Mouse (Mus musculus): ENCODE measurements at regions not wholly inside any gene's neighbourhood (a gene's known extent, or its start where the extent isn't known, plus 50 kb on each side); places are given as distances from the start of the nearest gene placed in this dataset.

DNA sequence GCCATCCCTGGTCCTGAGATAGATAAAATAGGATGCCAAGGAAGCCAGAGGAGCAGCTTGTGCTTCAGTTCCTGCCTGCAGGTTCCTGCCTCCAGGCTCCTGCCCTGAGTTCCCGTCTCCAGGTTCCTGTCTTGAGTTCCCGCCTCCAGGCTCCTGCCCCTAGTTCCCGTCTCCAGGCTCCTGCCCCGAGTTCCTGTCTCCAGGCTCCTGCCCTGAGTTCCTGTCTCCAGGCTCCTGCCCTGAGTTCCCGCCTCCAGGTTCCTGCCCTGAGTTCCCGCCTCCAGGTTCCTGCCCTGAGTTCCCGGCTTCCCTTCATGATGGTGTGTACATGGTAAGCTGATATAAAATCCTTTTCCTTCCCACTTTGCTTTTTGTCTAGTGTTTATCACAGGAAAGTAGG, 86.8 kb upstream of the Armc2 start:
- no peak for TF ChIP-seq GATA1 (IDR thresholded peaks at IDR 0.05; ENCODE audit: low read length)
- TF ChIP-seq TAL1 (IDR thresholded peaks at IDR 0.05; ENCODE audit: low read length) = no peak

All from erythroblast, embryonic 14.5 days (primary cell).